Mouse (Mus musculus) left cerebral cortex, postnatal 36 days (tissue): ENCODE results near the gene Cenpa. TPM values are rescaled to one million over a fixed set of nuclear protein-coding genes. Genes with fewer than 3 reads are reported as not detected.

Experiments used
- DNase-seq, 2 experiments: peaks; one replicate each; pipeline ENCODE4 v3.0.0; 2021 to 2022; ENCODE audit warnings: low spot score in 2 of 2, mixed read lengths in 1 of 2
- intact Hi-C: fragments of 180-260 bp; cut with DNase I; formaldehyde crosslinking; loops from one replicate; pipeline ENCODE4 v1.15.1; 2025
- total RNA-seq, 2 experiments: library from RNA; stranded (reverse); gene quantifications; 2 replicates each; pipeline ENCODE4 v1.2.3; 2021

The Cenpa gene
- 1 to 10 TPM; 6.0 TPM for total RNA-seq

DNA sequence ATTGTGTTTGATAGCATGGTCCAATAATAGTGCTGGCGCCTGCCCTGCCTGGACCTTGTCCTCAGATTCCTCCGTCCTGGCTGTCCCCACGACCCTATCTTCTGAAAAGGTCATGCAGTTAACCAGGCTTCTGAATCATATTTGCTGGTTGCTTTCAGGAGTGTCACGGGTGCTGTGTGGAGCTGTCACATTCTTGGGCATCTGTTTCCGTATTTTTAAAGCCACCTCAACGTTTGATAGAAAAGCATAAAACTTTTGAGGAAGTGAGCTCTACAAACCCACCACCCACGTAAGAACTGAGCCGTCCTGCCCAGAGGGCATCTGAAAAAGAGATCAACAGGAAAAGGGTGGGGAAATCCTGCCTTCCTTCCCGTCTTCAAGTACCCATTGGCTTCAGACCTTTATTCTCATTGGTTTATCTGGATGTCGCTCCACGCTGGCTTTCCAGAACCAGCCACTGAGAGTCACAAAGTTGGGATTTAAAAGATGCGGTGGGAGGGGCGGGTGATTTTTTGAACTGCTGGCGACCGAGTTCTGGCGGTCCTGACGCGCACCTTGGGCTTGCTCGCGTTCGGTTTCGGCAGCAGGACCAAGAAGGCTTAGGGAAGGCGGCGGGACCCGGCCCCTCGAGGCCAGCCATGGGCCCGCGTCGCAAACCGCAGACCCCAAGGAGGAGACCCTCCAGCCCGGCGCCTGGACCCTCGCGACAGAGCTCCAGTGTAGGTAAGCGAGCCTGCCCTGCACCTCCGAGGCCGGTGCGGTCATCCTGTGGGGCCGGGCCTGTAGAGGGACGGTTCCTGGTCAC is at the start of gene Cenpa:
Cenpa (plus strand) TSS at position 387 of the 805 bp plus-strand sequence.
- intact Hi-C loops: no loop called here
- DNase-seq: peak; percentile 83 to 86

DNA sequence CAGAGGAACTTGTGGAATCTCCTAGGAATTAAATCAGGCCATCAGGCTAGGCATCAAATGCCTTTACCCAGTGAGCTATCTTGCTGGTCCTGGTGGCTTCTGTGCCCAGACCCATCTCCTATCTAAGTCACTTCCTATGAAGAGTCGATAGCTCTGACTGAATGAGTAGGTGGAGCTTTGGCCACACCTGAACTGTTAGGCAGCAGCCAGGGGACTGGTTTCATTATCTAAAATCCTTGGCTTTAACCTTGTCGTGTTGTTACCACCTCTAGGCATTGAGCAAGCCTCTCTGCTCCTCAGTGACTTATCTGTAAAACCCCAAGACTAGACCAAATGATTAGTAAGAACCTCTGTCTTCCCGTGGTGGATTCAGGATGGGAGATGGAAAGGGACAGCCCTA is 49.2 kb upstream of the Cenpa start:
- DNase-seq: no peak
- intact Hi-C loops: no loop called here

GRCm38 (mm10) chr5:30617851-30618250 is 48.7 kb upstream of the Cenpa start:
- intact Hi-C loops: no loop called here
- no peak for DNase-seq

DNA sequence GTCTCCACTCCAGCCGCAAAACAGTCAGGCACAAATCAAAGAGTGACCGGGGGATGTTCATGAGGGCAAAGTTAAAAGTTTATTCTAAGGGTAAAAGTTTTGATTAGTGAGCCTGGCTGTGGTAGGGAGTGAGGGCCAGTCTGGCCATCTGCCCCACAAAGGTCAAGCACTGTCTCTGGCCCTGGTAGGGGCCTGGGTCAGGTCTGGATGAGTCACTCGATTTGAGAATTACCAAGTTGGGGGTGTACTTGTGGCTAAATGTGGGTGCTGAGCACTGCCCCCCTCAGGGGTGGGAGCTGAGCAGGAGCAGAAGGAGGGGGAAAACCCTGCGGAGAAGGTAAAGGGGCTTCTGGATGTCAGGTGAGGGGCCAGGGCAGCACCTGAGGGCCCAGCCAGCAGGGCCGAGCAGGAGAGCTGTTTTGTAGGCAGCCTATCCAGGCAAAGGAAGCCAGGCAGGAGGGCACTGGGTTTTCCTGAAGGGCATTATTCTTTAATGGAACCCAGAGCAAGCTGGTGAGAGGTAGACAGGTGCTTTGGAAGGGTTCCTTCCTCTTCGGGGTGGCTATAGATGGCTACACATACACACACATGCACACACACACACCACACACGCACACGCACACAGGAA is 48.1 kb upstream of the Cenpa start:
- DNase-seq: no peak
- intact Hi-C loops: no loop called here

DNA sequence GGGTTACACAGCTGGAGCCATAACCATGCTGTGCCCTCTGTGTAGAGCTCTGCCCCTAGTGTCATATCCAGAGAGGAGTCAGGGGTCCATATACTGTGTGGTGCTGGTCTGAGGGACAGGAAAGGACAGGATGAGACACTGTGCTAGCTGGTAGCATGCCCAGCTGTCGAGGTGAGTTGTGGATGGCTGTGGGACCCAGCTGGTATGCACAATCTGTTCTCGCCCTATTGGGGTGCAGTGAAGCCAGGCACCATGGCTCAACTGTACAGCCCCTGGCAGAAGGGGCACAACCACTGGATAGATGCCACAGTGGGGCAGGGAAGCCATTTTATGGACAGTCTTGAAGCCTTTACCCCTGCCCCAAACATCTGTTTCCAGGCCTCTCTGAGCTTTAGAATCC is 47.4 kb upstream of the Cenpa start:
- intact Hi-C loops: no loop called here
- DNase-seq: no peak

- intact Hi-C loops: no loop called here
- DNase-seq: no peak
Observed at GRCm38 (mm10) chr5:30620567-30620966, 46.0 kb upstream of the Cenpa start.

DNA sequence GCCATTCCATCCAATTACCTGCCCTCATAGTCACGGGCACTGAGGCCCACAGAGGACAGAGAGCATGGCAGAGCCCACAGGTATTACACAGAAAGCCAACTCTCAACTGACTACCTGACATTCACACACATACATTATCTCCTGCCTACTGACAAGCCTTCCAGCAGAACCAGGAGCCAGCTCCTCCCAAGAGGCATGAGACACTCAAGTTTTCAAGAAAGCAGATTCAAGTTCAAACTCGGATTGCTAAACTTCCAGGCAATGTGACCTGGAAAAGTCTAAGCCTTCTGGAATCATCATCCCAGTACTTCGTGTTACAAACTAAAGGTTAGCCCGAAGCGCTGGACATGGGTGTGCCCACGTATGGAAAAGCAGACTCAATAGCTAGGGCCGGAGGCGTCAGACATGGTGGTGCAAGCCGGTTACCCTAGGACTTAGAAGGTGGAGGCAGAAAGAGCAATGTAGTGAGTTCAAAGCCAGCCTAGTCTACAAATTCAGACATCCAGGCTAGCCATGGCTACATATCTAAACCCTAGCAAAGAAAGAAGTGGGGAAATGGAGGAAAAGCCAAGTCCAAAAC is 45.3 kb upstream of the Cenpa start:
- DNase-seq: no peak
- intact Hi-C loops: no loop called here

- no peak for DNase-seq
- intact Hi-C loops: no loop called here
Observed at GRCm38 (mm10) chr5:30621844-30622176, 44.8 kb upstream of the Cenpa start.

- intact Hi-C loops: no loop called here
- DNase-seq: no peak
Observed at GRCm38 (mm10) chr5:30622177-30622840, 44.3 kb upstream of the Cenpa start.

GRCm38 (mm10) chr5:30622841-30623185 is 43.8 kb upstream of the Cenpa start:
- intact Hi-C loops: no loop called here
- DNase-seq: no peak

GRCm38 (mm10) chr5:30623380-30623779 is 43.2 kb upstream of the Cenpa start:
- intact Hi-C loops: no loop called here
- no peak for DNase-seq

- no peak for DNase-seq
Observed at GRCm38 (mm10) chr5:30624311-30624710, 42.3 kb upstream of the Cenpa start.

GRCm38 (mm10) chr5:30624908-30625307 is 41.7 kb upstream of the Cenpa start:
- intact Hi-C loops: no loop called here
- DNase-seq: no peak

More at GRCm38 (mm10) chr5:30624311-30624710, 42.3 kb upstream of the Cenpa start:
- intact Hi-C loops: no loop called here

GRCm38 (mm10) chr5:30625379-30625778 is 41.2 kb upstream of the Cenpa start:
- no peak for DNase-seq
- intact Hi-C loops: no loop called here

DNA sequence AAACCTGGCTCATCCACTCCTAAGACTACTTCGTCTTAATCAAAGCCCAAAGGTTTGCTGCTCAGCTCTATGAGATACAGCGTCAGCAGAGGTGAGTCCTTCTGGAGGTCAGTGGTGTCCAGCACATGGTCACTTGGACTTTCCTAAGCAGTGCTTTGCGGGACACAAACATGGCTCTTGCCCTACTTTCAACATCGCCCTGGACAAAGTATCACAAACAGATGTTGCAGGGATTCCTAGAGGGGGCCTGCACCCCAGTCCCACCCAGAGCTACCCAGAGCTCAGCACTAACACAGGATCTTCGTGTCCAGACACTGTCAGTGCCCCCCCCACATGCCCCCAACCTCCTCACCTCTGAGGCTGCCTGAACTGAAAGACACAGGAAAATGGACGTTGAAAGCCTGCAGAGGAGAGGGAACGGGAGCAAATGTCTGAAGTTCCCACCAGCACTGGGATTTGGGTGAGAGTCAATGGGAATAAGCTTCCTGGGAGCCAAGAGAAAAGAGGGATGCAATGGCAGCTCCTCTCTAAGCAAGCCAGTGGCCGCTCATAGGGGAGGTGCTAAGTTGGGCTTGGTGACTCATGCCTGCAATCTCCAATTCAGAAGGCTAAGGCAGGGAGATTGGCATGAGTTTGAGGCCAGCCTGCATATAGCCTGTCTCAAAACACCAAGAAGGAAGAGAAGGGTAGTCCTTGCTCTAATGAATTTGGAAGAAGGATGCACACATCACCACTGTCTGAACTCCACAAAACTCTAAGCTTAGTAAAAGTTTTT is 40.1 kb upstream of the Cenpa start:
- intact Hi-C loops: no loop called here
- no peak for DNase-seq

- no peak for DNase-seq
- intact Hi-C loops: no loop called here
Observed at GRCm38 (mm10) chr5:30628511-30628910, 38.1 kb upstream of the Cenpa start.

DNA sequence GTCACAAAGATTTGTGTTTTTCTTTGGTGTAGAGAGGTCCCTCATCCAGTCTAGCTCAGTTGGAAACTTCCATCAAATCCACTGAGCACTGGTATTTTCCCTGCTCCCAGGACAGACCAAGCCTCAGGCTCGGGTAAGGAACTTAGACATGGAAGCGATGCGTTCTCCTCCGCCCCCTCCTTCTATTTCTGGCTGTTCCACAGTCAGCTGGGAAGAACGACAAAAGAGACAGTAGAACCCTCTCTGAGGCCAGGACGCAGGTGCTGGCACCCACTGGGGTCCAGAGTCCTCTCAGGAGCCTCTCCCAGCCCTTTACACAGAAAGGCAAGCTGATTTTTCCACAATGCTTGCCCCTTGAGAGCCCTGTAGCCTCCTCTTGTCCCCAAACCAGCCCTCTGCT is 36.2 kb upstream of the Cenpa start:
- intact Hi-C loops: loop anchor here (5.0 to 10.0 kb wide), 3 partner anchors 43 to 416 kb away; partner anchors contain the start of gene Kcnk3
- peak in 1 of 2 experiments; percentile 49 for DNase-seq

DNA sequence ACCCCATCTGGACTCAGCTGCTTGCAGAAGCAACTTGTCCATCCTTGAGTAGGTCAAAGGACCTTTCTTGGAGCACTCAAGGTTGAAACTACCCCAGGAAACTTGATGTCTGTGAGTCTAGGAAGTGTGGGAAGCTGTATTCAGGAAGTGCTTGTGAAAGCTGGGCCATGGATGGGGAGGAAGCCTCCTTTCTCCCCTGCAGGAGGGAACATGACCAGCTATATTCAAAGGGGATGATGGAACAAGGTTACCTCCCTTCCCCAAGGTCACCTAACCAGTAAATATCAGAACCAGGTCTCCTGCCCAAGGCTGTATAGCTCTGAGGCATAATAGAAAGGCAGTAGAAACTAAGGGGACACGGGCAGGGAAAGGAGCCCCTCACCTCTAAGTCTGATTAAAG is 34.4 kb upstream of the Cenpa start:
- intact Hi-C loops: loop anchor here (5.0 to 10.0 kb wide), 3 partner anchors 45 to 417 kb away; partner anchors contain the start of gene Kcnk3

DNA sequence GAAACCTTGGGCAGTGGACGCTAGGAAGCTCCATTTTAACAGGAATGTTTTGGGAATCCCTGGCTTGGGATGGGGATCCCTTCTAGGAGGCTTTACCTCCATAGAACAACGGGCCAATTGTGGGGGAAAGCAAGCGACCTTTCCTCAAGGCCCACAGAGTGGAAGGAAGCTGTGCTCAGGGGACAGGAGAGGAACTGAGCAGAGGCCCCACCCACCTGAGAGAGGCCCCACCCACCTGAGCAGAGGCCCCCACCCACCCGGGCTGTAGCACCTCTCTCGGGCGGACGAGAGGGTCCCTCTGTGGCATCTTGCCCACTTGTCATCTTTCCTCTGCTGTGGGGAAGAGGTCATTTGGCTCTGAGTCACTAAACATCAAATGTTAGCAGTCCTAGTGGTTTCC is 29.6 kb upstream of the Cenpa start:
- intact Hi-C loops: loop anchor here (5.0 to 10.0 kb wide), 3 partner anchors 215 to 422 kb away; no protein-coding TSS in a partner anchor
- no peak for DNase-seq

More for the DNA sequence above, 34.4 kb upstream of the Cenpa start:
- DNase-seq: no peak
